Mouse (Mus musculus): ENCODE data around the gene Lrrc55. TPM values are rescaled to one million over a fixed set of nuclear protein-coding genes. Genes with fewer than 3 reads are reported as not detected.

Lrrc55 gene
- polyA plus RNA-seq, 1 experiment from 2014 or later: 9.7 TPM

DNA sequence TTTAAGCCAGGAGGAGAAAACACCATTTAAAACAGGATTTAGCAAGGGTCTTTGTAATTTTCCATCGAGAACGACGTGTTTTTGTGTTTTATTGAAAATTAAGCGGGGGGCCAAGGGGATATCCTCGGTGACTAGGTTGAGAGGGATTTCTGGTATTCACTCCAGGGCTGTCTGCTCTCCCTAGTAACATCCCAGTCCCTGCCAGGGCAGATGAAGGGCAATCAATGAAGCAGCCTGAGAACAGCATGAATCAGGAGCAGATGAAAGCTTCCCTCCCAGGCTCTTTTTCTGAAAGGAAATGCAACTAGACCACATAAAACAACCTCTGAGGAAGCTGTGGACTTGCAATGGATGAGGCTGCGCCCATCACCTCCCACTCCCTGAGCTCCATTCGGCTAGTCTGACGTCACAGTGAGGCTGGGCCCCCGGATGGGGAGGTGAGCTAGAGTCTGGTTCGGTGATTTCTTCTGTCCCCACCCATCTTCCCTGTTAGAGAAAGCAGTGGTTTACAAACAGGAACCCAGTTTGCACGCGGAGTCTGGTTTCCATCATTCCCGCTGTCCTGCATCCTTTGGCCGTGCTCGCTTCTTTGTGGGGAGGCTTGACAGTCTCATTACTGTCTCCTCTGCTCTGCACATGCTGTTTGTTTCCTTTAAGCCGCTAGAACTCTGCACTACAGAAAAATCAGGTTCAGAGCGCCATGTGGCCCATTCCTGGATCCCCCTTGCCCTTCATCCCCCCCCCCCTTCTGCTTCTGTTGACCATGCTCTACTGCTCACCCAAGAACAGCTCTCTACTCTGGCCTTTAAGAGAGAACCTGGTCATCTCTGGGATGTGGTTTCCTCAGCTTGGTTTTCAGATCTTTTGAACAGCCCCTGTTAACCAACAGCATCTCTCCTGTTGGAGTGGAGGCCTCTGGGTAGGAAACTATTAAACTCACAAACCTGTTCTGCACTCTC lies 27.5 kb upstream of the Lrrc55 start:
- Histone ChIP-seq H3K9ac (no peak overlapping the region), H3K4me3 (replicated peaks; ENCODE audit: low read length) (no peak overlapping the region), H3K27ac (no peak overlapping the region), H3K4me1 (replicated peaks; ENCODE audit: control insufficient read depth, insufficient read depth, low read length) (no peaks in the 10 kb centered on the region), H3K27me3 (ENCODE audit: control insufficient read depth, insufficient read depth, low read length) (no peaks in the 10 kb centered on the region), H3K9me3 (ENCODE audit: control insufficient read depth, low read length) (no peaks in the 10 kb centered on the region), H3K36me3 (replicated peaks; ENCODE audit: control insufficient read depth, insufficient read depth) (no peaks in the 10 kb centered on the region), H3K4me2 (replicated peaks) (no peak overlapping the region)
- ATAC-seq (ENCODE audit: low FRiP score): 0 out of 2 replicates have a peak, but pooled peaks have one; percentile 44
- DNase-seq (ENCODE audit: low spot score): no peak
- 50% methylated on average over 17 of the region's 17 CpGs for WGBS

DNA sequence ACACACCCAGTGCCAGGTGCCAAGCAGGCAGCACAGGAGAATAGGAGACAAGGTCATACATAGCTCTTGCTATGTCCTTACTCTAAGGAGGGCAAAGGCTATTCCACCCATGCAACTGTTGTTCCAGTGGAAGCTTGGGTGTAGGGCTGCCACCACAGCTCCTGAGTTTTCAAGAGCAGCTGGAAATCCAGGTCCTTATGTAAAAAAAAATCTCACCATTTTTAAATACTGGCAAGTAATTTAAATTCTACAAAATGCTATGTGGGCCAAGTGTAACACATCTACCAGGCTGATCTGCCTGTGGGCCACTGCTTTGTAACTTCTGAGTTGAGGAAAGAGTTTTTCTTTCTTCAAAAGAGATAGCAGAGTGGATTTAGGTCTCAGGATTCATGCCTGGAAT lies 19.6 kb upstream of the Lrrc55 start:
- no peak for ATAC-seq (ENCODE audit: low FRiP score)
- no peak for DNase-seq (ENCODE audit: low spot score)
- Histone ChIP-seq H3K9ac (no peak overlapping the region), H3K27me3 (ENCODE audit: control insufficient read depth, insufficient read depth, low read length) (no peaks in the 10 kb centered on the region), H3K9me3 (ENCODE audit: control insufficient read depth, low read length) (no peaks in the 10 kb centered on the region), H3K36me3 (replicated peaks; ENCODE audit: control insufficient read depth, insufficient read depth) (no peaks in the 10 kb centered on the region), H3K4me1 (replicated peaks; ENCODE audit: control insufficient read depth, insufficient read depth, low read length) (no peaks in the 10 kb centered on the region), H3K4me2 (replicated peaks) (no peak overlapping the region), H3K4me3 (replicated peaks; ENCODE audit: low read length) (no peak overlapping the region), H3K27ac (no peak overlapping the region)

DNA sequence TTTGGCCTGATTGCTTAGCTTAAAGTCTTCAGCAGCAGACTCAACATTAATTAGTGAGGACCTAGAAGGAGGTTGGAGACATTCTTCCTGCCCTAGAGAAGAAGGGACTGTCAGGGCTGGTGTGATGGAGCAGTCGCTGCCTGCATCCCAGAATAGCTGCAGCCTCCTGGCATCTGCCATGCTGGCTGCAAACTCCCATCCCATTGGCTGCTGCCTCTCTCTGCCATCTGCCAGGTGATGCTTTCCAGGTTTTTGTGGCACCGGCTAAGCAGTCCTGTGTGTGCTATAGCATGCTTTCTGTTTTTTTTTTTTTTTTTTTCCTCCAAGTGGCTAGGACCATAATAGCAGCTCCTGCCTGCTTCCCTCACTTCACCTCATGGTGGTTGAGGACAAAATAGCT lies 16.7 kb upstream of the Lrrc55 start:
- Histone ChIP-seq H3K4me3 (replicated peaks; ENCODE audit: low read length) (no peak overlapping the region), H3K27ac (no peak overlapping the region), H3K4me1 (replicated peaks; ENCODE audit: control insufficient read depth, insufficient read depth, low read length) (no peaks in the 10 kb centered on the region), H3K9me3 (ENCODE audit: control insufficient read depth, low read length) (no peaks in the 10 kb centered on the region), H3K36me3 (replicated peaks; ENCODE audit: control insufficient read depth, insufficient read depth) (no peaks in the 10 kb centered on the region), H3K27me3 (ENCODE audit: control insufficient read depth, insufficient read depth, low read length) (no peaks in the 10 kb centered on the region), H3K9ac (no peak overlapping the region), H3K4me2 (replicated peaks) (no peak overlapping the region)
- DNase-seq (ENCODE audit: low spot score) (no peak), ATAC-seq (ENCODE audit: low FRiP score) (peak; percentile 77)
- WGBS: 85% methylated on average over 2 of the region's 2 CpGs

DNA sequence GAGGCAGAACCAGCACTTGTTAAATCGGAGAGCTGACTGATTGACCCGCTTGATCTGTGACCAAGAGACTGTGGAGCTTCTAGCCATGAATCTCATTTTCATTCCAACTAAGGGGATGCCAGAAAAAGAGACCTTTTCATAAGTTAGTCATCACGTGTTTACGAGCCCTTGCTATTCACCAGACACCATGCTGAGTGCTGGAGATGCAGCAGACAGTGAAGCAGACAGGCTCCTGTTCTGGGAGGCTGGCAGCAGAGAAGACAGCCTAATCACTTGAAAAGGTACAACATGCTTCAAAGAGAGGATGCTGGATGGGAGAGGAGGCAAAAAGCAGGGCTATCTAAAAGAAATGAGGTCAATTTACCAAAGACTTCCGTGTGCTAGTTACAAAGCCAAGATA lies 12.3 kb upstream of the Lrrc55 start:
- Histone ChIP-seq H3K4me2 (replicated peaks) (no peak overlapping the region), H3K4me1 (replicated peaks; ENCODE audit: control insufficient read depth, insufficient read depth, low read length) (no peaks in the 10 kb centered on the region), H3K36me3 (replicated peaks; ENCODE audit: control insufficient read depth, insufficient read depth) (no peaks in the 10 kb centered on the region), H3K4me3 (replicated peaks; ENCODE audit: low read length) (no peak overlapping the region), H3K9ac (no peak overlapping the region), H3K27me3 (ENCODE audit: control insufficient read depth, insufficient read depth, low read length) (no peaks in the 10 kb centered on the region), H3K27ac (no peak overlapping the region), H3K9me3 (ENCODE audit: control insufficient read depth, low read length) (no peaks in the 10 kb centered on the region)
- WGBS: 60% methylated on average over 5 of the region's 5 CpGs
- no peak for ATAC-seq (ENCODE audit: low FRiP score)
- no peak for DNase-seq (ENCODE audit: low spot score)

DNA sequence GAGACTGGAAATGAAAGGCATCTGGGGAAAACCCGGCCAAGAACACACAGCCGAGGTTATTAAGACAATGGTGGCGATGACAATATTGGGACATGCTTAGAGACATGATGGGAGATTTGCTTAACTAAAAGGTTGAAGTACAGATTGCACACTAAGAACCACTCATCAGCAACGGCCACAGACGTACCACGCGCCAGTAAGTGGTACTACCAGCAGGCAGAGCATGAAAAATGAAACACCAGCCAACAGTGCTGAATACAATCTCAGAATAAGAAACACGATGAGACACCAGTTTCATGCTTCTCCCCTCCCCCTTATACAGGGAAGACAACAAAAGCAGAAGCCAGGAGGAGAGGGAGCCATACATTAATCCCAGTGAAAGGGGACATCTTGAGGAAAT lies 8.2 kb upstream of the Lrrc55 start:
- Histone ChIP-seq H3K4me2 (replicated peaks) (no peak overlapping the region), H3K27me3 (ENCODE audit: control insufficient read depth, insufficient read depth, low read length) (no peaks in the 10 kb centered on the region), H3K9me3 (ENCODE audit: control insufficient read depth, low read length) (no peaks in the 10 kb centered on the region), H3K4me3 (replicated peaks; ENCODE audit: low read length) (no peak overlapping the region), H3K9ac (no peak overlapping the region), H3K36me3 (replicated peaks; ENCODE audit: control insufficient read depth, insufficient read depth) (no peaks in the 10 kb centered on the region), H3K4me1 (replicated peaks; ENCODE audit: control insufficient read depth, insufficient read depth, low read length) (no peaks in the 10 kb centered on the region), H3K27ac (peak overlapping the region; percentile 8; the same call in 1 of the 2 replicates)
- ATAC-seq (ENCODE audit: low FRiP score) (0 out of 2 replicates have a peak, but pooled peaks have one; percentile 46), DNase-seq (ENCODE audit: low spot score) (no peak)
- 67% methylated on average over 8 of the region's 8 CpGs for WGBS

DNA sequence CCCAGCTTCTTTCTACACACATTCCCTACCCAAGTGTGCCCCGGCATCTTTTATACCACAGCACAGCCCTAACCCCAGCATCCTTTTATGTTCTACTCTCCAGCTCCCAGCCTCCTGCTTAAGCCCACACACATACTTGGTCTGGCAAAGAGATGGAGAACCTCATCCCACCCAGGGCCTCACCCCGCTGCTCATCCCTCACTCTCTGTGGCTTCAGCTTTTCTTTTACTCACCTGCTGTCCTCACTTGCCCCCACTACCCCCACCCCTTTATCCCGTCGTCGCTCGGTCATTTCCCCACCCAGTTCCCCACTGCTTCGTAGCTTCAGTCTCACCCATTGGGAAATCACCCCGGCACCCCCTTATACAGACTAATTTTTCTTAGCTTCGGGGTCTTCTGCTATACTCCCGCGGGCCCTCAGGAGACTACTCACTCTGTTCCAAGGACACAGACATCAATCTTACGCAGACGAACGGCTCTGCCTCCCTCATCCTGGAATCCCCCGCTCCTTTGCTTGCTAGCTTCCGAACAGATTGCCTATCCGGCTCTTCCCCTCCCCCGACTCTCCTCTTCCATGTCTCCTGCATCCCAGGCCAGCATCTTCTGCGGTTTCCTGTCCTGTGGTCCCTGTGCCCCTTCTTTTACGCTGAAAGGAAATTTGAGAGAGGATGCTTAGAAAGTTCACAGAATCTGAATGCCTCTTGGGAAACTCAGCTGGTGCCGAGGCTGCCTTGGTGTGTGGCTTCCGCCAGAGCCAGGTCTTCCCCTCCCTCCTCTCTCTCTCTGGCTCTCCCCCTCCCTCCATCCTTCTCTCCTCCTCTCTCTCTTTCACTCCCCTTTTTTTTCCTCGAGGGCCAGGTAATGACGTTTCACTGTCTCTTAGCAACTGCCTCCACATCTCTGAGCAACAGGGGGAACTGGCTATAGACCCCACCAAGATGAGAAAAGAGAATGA lies 1.3 kb upstream of the Lrrc55 start:
- peak overlapping the region; percentile 55 for H3K9ac ChIP-seq
- ATAC-seq (ENCODE audit: low FRiP score) (peak; percentile 87), DNase-seq (ENCODE audit: low spot score) (peak; percentile 60)
- H3K27me3 ChIP-seq (ENCODE audit: control insufficient read depth, insufficient read depth, low read length): no peaks in the 10 kb centered on the region
- H3K4me1 ChIP-seq (replicated peaks; ENCODE audit: control insufficient read depth, insufficient read depth, low read length): peaks cover 16% of the 10 kb centered on the region; the same call in 1 of the 2 replicates
- H3K4me2 ChIP-seq (replicated peaks): peak overlapping the region; percentile 58
- WGBS: under 1% methylated on average over 24 of the region's 24 CpGs
- peak overlapping the region; percentile 80 for H3K27ac ChIP-seq
- H3K9me3 ChIP-seq (ENCODE audit: control insufficient read depth, low read length): no peaks in the 10 kb centered on the region
- peak overlapping the region; percentile 45 for H3K4me3 ChIP-seq (replicated peaks; ENCODE audit: low read length)
- no peaks in the 10 kb centered on the region for H3K36me3 ChIP-seq (replicated peaks; ENCODE audit: control insufficient read depth, insufficient read depth)

DNA sequence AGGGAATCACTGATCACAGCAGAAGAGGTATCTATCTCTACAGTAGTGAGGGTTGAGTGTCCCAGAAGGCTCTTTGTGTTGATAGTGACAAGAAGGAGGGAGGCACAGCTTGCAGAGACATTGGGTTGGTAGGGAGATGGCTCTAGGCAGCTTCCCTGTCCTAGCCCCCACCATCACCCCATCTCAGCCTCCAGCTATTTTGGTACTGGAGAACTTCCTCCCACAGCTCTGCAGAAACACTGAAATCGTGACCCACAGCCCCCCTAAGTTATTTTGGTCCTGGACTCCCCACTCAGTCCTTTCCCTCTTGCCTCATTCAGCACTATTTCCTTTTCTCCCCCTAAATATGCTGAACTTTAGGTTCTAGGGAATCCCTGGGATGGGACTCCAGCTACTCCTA lies 2.4 kb downstream of the Lrrc55 start:
- H3K4me3 ChIP-seq (replicated peaks; ENCODE audit: low read length): no peak overlapping the region
- no peak for ATAC-seq (ENCODE audit: low FRiP score)
- H3K9ac ChIP-seq: no peak overlapping the region
- H3K27me3 ChIP-seq (ENCODE audit: control insufficient read depth, insufficient read depth, low read length): no peaks in the 10 kb centered on the region
- WGBS: 85% methylated on average over 1 of the region's 1 CpGs
- H3K9me3 ChIP-seq (ENCODE audit: control insufficient read depth, low read length): no peaks in the 10 kb centered on the region
- DNase-seq (ENCODE audit: low spot score): no peak
- no peak overlapping the region for H3K4me2 ChIP-seq (replicated peaks)
- H3K27ac ChIP-seq: no peak overlapping the region
- H3K36me3 ChIP-seq (replicated peaks; ENCODE audit: control insufficient read depth, insufficient read depth): peaks cover 20% of the 10 kb centered on the region
- peaks cover 16% of the 10 kb centered on the region; the same call in 1 of the 2 replicates for H3K4me1 ChIP-seq (replicated peaks; ENCODE audit: control insufficient read depth, insufficient read depth, low read length)

DNA sequence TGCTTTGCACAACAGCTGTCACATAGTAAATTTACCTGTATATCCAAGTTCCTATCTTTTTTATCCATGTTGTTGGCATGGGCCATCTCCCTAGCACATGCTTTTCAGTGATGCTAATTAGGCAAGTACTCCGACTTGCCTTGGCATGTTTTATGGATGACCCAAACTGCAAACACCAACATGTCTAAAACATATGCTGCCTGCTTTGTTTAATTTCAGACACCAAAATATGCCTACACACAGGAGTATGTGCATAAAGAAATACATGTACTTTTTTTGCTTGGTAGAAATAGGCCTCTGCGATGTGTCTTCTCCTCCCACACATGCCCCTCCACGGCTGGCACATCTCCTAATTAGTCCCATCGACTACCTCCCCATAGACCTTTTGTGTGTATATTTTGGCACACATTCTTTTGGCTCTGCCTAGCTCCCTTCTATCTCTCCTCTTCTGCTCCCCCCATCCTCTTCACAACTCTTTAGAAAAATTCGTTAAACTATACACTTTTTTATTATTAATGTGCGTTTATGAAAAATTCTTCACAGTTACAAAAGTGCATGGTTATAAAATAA lies 9.3 kb downstream of the Lrrc55 start:
- Histone ChIP-seq H3K27ac (no peak overlapping the region), H3K36me3 (replicated peaks; ENCODE audit: control insufficient read depth, insufficient read depth) (peaks cover 20% of the 10 kb centered on the region), H3K27me3 (ENCODE audit: control insufficient read depth, insufficient read depth, low read length) (no peaks in the 10 kb centered on the region), H3K4me1 (replicated peaks; ENCODE audit: control insufficient read depth, insufficient read depth, low read length) (no peaks in the 10 kb centered on the region), H3K4me3 (replicated peaks; ENCODE audit: low read length) (no peak overlapping the region), H3K9me3 (ENCODE audit: control insufficient read depth, low read length) (no peaks in the 10 kb centered on the region), H3K4me2 (replicated peaks) (no peak overlapping the region), H3K9ac (no peak overlapping the region)
- ATAC-seq (ENCODE audit: low FRiP score) (no peak), DNase-seq (ENCODE audit: low spot score) (no peak)
- 88% methylated on average over 6 of the region's 6 CpGs for WGBS

All from hindbrain, embryonic 14.5 days (tissue).